Mouse (Mus musculus) midbrain, embryonic 14.5 days (tissue): Measurements from ENCODE around the gene Ptpra. TPM values are rescaled to one million over a fixed set of nuclear protein-coding genes. Genes with fewer than 3 reads are reported as not detected.

Experiments
- ATAC-seq: fragments of 200-750 bp; cut with Nextera tagmentation; 2 replicates; pipeline ENCODE4 v1.8.0; 2017; ENCODE audit warnings: moderate number of reproducible peaks, moderate library complexity; ENCODE audit not compliant: low FRiP score, low TSS enrichment
- DNase-seq: peaks from one replicate; pipeline ENCODE4 v3.0.0-alpha.2; 2015
- H3K27ac ChIP-seq: fragments of 300-500 bp; sonication (generic); replicated peaks from 2 replicates; pipeline ENCODE4 v1.5.1; 2014; ENCODE audit warnings: mild to moderate bottlenecking, low read depth, low read length, moderate library complexity
- H3K27me3 ChIP-seq: fragments of 300-500 bp; sonication (generic); 2 replicates; pipeline ENCODE4 v1.6.1; 2014; ENCODE audit warnings: low read length, control low read depth, mixed read lengths; ENCODE audit not compliant: control insufficient read depth, insufficient read depth
- H3K36me3 ChIP-seq: fragments of 300-500 bp; sonication (generic); 2 replicates; pipeline ENCODE4 v1.6.1; 2014; ENCODE audit warnings: low read length, control low read depth; ENCODE audit not compliant: control insufficient read depth, insufficient read depth
- H3K4me1 ChIP-seq: fragments of 300-500 bp; sonication (generic); 2 replicates; pipeline ENCODE4 v1.6.1; 2014; ENCODE audit warnings: mild to moderate bottlenecking, antibody characterized with exemption, low read length, control low read depth; ENCODE audit not compliant: control insufficient read depth, insufficient read depth
- H3K4me2 ChIP-seq: fragments of 300-500 bp; sonication (generic); 2 replicates; pipeline ENCODE4 v1.6.1; 2014; ENCODE audit warnings: mild to moderate bottlenecking, low read length, moderate library complexity
- H3K4me3 ChIP-seq: fragments of 300-500 bp; sonication (generic); replicated peaks from 2 replicates; pipeline ENCODE4 v1.5.1; 2014; ENCODE audit warnings: low read depth, low read length
- H3K9ac ChIP-seq: fragments of 300-500 bp; sonication (generic); replicated peaks from 2 replicates; pipeline ENCODE4 v1.6.1; 2014; ENCODE audit warnings: mild to moderate bottlenecking, low read length, moderate library complexity
- H3K9me3 ChIP-seq: fragments of 300-500 bp; sonication (generic); 2 replicates; pipeline ENCODE4 v1.6.1; 2016; ENCODE audit warnings: low read length, control low read depth, mixed read lengths; ENCODE audit not compliant: control insufficient read depth
- WGBS: fragments of 180-500 bp; shearing (Covaris S2); extraction: QIAGEN DNeasy Blood & Tissue Kit; methylation state at CpG from one replicate; pipeline ENCODE4 v1.1.7; 2014; 5-methylcytosine and 5-hydroxymethylcytosine counted together
- microRNA-seq: library from miRNA; unstranded; fragments of <30 nt; microRNA quantifications from one replicate; pipeline ENCODE4, GENCODE M21; 2016
- polyA plus RNA-seq: library from polyadenylated mRNA; unstranded; fragments of >200 nt; fragmentation: Nextera tagmentation; extraction: Ambion mirVana; gene quantifications from 2 replicates; pipeline ENCODE4 v1.2.1, GENCODE M21; 2014

Gene Ptpra
- polyA plus RNA-seq, 1 experiment from 2014 or later = 156 TPM

DNA sequence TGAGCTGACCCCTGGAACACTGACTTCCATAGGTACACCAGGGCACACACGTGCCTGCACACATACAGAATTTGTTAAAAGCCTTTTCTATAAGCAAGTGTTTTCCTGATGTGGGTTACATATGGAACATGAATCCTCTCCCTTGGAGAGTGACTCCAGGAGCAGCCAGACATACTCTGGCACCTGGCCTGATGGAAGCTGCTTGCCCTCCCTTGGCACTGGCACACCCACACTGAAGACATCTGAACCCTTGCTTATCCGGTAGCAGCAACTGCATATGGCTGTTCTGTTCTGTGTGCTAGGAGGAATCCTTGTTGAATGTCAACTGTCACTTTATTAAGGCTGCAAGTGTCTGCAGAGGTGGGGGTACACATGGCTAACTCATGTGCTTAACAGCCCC lies 140.9 kb downstream of the Ptpra start:
- no peak for DNase-seq
- Histone ChIP-seq H3K9me3 (no peaks in the 10 kb centered on the region), H3K27ac (no peak overlapping the region), H3K4me1 (no peaks in the 10 kb centered on the region), H3K4me2 (no peak overlapping the region), H3K9ac (no peak overlapping the region), H3K4me3 (no peak overlapping the region), H3K27me3 (no peaks in the 10 kb centered on the region), H3K36me3 (peaks cover 27% of the 10 kb centered on the region)
- 95% methylated on average over 2 of the region's 2 CpGs for WGBS
- ATAC-seq = no peak

DNA sequence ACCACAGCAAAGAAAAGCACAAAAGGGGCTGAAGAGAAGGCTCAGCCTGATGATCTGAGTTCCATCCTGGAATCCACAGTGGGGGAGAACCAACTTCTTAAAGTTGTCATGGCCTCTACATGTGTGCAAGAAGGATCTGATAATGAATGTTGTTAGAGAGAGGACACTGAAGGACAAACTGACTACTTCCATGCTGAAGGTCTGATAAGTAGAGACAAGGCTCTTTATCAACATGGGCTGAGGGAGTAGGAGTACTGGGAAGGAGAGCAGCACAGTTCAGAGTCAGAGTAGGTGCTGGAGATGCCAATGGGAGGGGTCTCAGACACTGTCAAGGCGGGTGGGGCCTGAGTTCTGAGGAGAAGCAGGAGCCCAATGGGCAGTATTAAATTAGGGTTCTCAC lies 145.5 kb downstream of the Ptpra start:
- H3K9ac ChIP-seq = no peak overlapping the region
- ATAC-seq = no peak
- no peak overlapping the region for H3K4me3 ChIP-seq
- no peaks in the 10 kb centered on the region for H3K4me1 ChIP-seq
- H3K27me3 ChIP-seq = no peaks in the 10 kb centered on the region
- DNase-seq = no peak
- H3K27ac ChIP-seq = no peak overlapping the region
- WGBS = 93% methylated on average over 1 of the region's 1 CpGs
- H3K9me3 ChIP-seq = no peaks in the 10 kb centered on the region
- H3K36me3 ChIP-seq = peaks cover 56% of the 10 kb centered on the region
- H3K4me2 ChIP-seq = no peak overlapping the region

DNA sequence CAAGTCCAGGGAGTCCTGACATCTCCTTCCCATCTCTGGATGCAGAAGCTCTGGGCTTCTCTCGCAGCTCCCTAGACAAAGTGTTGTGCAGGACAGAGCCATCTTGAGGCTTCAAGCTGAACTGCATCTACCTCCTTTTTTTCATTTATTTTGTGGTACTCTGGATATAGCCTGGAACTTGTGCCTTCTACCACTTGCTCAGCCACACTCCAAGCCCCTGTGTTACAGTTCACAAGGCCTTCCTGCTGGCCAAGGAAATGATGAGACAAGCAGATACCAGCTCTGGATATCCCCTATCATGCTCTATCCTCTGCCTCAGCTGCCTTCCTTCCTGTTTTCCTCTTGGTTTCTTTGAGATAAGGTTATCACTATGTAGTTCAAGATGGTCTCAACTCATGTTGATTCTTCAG lies 147.5 kb downstream of the Ptpra start:
- no peaks in the 10 kb centered on the region for H3K27me3 ChIP-seq
- DNase-seq (peak; percentile 74), ATAC-seq (no peak)
- H3K9me3 ChIP-seq = no peaks in the 10 kb centered on the region
- H3K36me3 ChIP-seq = peaks cover 64% of the 10 kb centered on the region
- H3K4me3 ChIP-seq = no peak overlapping the region
- no peak overlapping the region for H3K4me2 ChIP-seq
- H3K27ac ChIP-seq = no peak overlapping the region
- no peaks in the 10 kb centered on the region for H3K4me1 ChIP-seq
- no peak overlapping the region for H3K9ac ChIP-seq
- WGBS = 13% methylated on average over 1 of the region's 1 CpGs

DNA sequence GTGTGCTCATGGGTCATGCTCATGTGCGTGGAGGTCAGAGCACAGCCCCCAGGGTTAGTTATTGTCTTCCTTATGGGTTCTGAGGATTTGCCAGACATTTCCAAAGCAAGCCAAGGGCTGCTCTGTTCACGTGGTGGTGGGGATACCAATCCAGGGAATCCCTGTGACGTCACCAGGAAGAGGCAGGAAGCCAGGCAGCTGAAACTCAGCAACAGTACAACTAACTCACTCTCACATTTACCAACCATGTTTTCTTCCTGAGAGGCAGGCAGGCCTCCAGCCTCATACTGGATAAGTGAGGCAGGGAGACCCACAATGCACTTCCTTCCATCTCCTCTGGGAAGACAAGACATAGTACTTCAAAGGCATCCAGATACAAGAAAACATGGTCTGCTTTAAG lies 148.3 kb downstream of the Ptpra start:
- WGBS = 73% methylated on average over 3 of the region's 3 CpGs
- H3K36me3 ChIP-seq = peaks cover 70% of the 10 kb centered on the region
- no peak overlapping the region for H3K4me2 ChIP-seq
- no peak overlapping the region for H3K4me3 ChIP-seq
- DNase-seq = no peak
- no peaks in the 10 kb centered on the region for H3K9me3 ChIP-seq
- no peak for ATAC-seq
- H3K27me3 ChIP-seq = no peaks in the 10 kb centered on the region
- no peak overlapping the region for H3K9ac ChIP-seq
- H3K4me1 ChIP-seq = no peaks in the 10 kb centered on the region
- no peak overlapping the region for H3K27ac ChIP-seq

DNA sequence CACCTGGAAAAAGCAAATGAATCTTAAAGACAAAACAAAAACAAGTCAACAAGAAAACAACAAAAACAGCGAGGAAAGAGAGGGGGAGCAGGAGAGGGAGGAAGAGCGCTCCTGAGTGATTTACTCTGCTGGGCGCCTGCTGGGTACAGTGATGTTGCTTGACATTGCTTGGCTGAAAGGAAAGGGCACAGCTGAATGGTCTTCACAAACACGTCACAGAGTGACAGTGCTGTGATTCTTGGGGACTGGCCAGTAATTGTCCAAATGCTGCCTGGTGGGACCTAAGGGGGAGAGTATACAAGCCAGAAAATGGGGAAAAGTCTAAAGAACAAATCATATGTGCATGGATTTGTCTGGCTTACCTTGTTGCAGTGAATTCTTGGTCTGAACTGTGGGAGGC lies 152.1 kb downstream of the Ptpra start:
- ATAC-seq (no peak), DNase-seq (no peak)
- WGBS = 84% methylated on average over 4 of the region's 4 CpGs
- Histone ChIP-seq H3K4me3 (no peak overlapping the region), H3K9ac (no peak overlapping the region), H3K27ac (no peak overlapping the region), H3K27me3 (no peaks in the 10 kb centered on the region), H3K4me1 (no peaks in the 10 kb centered on the region), H3K9me3 (no peaks in the 10 kb centered on the region), H3K36me3 (peaks cover 63% of the 10 kb centered on the region), H3K4me2 (no peak overlapping the region)

Small RNAs within 50 kb of the gene (microRNA-seq; reads per million reads assigned to microRNA genes)
- not detected for gene Gm23876

Other genes starting within 250 kb of the Ptpra start
- gene Nop56, start 175.8 kb upstream of the Ptpra start, polyA plus RNA-seq = 217 and 235 TPM in 2 replicates
- 166 and 170 TPM in 2 replicates for gene Idh3b, start 165.7 kb upstream of the Ptpra start, polyA plus RNA-seq
- 3.6 and 4.7 TPM in 2 replicates for gene Ebf4, start 155.1 kb upstream of the Ptpra start, polyA plus RNA-seq
- 13.0 and 15.3 TPM in 2 replicates for gene Cpxm1, start 52.7 kb upstream of the Ptpra start, polyA plus RNA-seq
- 0.15 TPM in 1 of 2 replicates, not detected in the other for gene Gm28372, start 45.0 kb upstream of the Ptpra start, polyA plus RNA-seq
- gene 1700020A23Rik, start 45.0 kb upstream of the Ptpra start, polyA plus RNA-seq = not detected in 2 replicates
- not detected in 2 replicates for gene Tmem239, start 43.8 kb upstream of the Ptpra start, polyA plus RNA-seq
- 88.2 and 88.6 TPM in 2 replicates for gene Vps16, start 25.9 kb upstream of the Ptpra start, polyA plus RNA-seq
- gene Pced1a, start 25.6 kb upstream of the Ptpra start, polyA plus RNA-seq = 10.1 and 15.1 TPM in 2 replicates
- 98.4 and 112 TPM in 2 replicates for gene Mrps26, start 113.5 kb downstream of the Ptpra start, polyA plus RNA-seq
- 0.59 TPM in 1 of 2 replicates, not detected in the other for gene Oxt, start 125.9 kb downstream of the Ptpra start, polyA plus RNA-seq
- gene Avp, start 132.3 kb downstream of the Ptpra start, polyA plus RNA-seq = 0.70 TPM in 1 of 2 replicates, not detected in the other
- gene Fastkd5, start 179.7 kb downstream of the Ptpra start, polyA plus RNA-seq = 7.4 and 13.8 TPM in 2 replicates
- 10.6 and 13.0 TPM in 2 replicates for gene Ubox5, start 179.8 kb downstream of the Ptpra start, polyA plus RNA-seq
- gene Lzts3, start 192.5 kb downstream of the Ptpra start, polyA plus RNA-seq = 3.4 and 9.1 TPM in 2 replicates
- 50.5 and 56.1 TPM in 2 replicates for gene Ddrgk1, start 214.4 kb downstream of the Ptpra start, polyA plus RNA-seq
- gene Itpa, start 217.3 kb downstream of the Ptpra start, polyA plus RNA-seq = 122 and 135 TPM in 2 replicates
- gene Slc4a11, start 247.2 kb downstream of the Ptpra start, polyA plus RNA-seq = 0.49 and 0.51 TPM in 2 replicates